Comparison of ENCODE assay signal across 8 mouse cellular contexts in genomic region chr11:87986831-87987793, GRCm38 (mm10). TPM values are rescaled to one million over a fixed set of nuclear protein-coding genes. Genes with fewer than 3 reads are reported as not detected.
DNase-seq lines count a peak whose midpoint lies in the region; ATAC-seq and TF ChIP-seq lines count a peak whose summit lies in the region.

TSS of gene Dynll2 (minus strand) at chr11:87987533.

- no peaks in the 10 kb centered on the region; the same call in 1 of the 2 replicates for H3K27me3 ChIP-seq in heart, embryonic 10.5 days (ENCODE audit: insufficient read depth, poor library complexity, severe bottlenecking)
- no peaks in the 10 kb centered on the region for H3K27me3 ChIP-seq in kidney, embryonic 14.5 days (ENCODE audit: control insufficient read depth, insufficient read depth, low read length)

- H3K4me1 ChIP-seq in heart, embryonic 10.5 days, result peaks cover 34% of the 10 kb centered on the region
- peaks cover 18% of the 10 kb centered on the region for H3K4me1 ChIP-seq in kidney, embryonic 14.5 days (ENCODE audit: control insufficient read depth, insufficient read depth, low read length)

- under 1% methylated on average over 104 of the region's 107 CpGs for WGBS in heart, embryonic 10.5 days
- WGBS in kidney, embryonic 14.5 days, result 1% methylated on average over 69 of the region's 107 CpGs

- peak within 1 kb of the TSS; percentile 100 for H3K4me3 ChIP-seq in heart, embryonic 10.5 days
- H3K4me3 ChIP-seq in kidney, embryonic 14.5 days (ENCODE audit: low read length), result peak within 1 kb of the TSS; percentile 99

- peak within 1 kb of the TSS; percentile 82 for H3K4me2 ChIP-seq in kidney, embryonic 14.5 days (replicated peaks; ENCODE audit: low read depth, low read length)

- peak; percentile 89 for DNase-seq in CD4-positive helper T cell, adult 2 months (ENCODE audit: low read depth, low spot score)
- peak; percentile 98 for DNase-seq in brain, embryonic 14.5 days (ENCODE audit: low read depth)
- peak; percentile 95 for DNase-seq in heart, embryonic 10.5 days (ENCODE audit: low spot score)
- peak; percentile 91 for DNase-seq in liver
- peak; percentile 69 to 74 for DNase-seq in spleen, postnatal 36 days (ENCODE audit: low spot score in 2 of 2)

- H3K27ac ChIP-seq in heart, embryonic 10.5 days, result peak within 1 kb of the TSS; percentile 99
- H3K27ac ChIP-seq in kidney, embryonic 14.5 days (ENCODE audit: low read depth, low read length), result peak within 1 kb of the TSS; percentile 97

- no peak for TF ChIP-seq CTCF in brain, embryonic 14.5 days (IDR thresholded peaks at IDR 0.05; ENCODE audit: borderline replicate concordance, extremely low read depth, insufficient read depth, insufficient read length)

- peak; percentile 99 for TF ChIP-seq POLR2A in brain, embryonic 14.5 days (IDR thresholded peaks at IDR 0.05; ENCODE audit: borderline replicate concordance, extremely low read depth, insufficient read depth, insufficient read length, poor library complexity, severe bottlenecking)

- peaks cover 25% of the 10 kb centered on the region for H3K36me3 ChIP-seq in heart, embryonic 10.5 days
- H3K36me3 ChIP-seq in kidney, embryonic 14.5 days (ENCODE audit: control insufficient read depth, insufficient read depth, low read length), result peaks cover 18% of the 10 kb centered on the region

- no peaks in the 10 kb centered on the region for H3K9me3 ChIP-seq in heart, embryonic 10.5 days
- H3K9me3 ChIP-seq in kidney, embryonic 14.5 days (ENCODE audit: control insufficient read depth, low read length), result no peaks in the 10 kb centered on the region

- peak within 1 kb of the TSS; percentile 98 for H3K9ac ChIP-seq in kidney, embryonic 14.5 days (ENCODE audit: low read depth, low read length)

- peak; percentile 82 for ATAC-seq in erythroblast, adult 5-6 weeks (replicated peaks; ENCODE audit: low FRiP score, poor library complexity, severe bottlenecking)
- peak; percentile 97 for ATAC-seq in kidney, embryonic 14.5 days (ENCODE audit: low FRiP score, low TSS enrichment)
- ATAC-seq in monocyte, adult 5-6 weeks (replicated peaks; ENCODE audit: insufficient number of reproducible peaks, low FRiP score, low TSS enrichment, poor library complexity, severe bottlenecking), result peak; percentile 52

RNA-seq across cellular contexts. Expression of gene Dynll2, which starts in this region (rescaled TPM):
- polyA plus RNA-seq in brain, embryonic 14.5 days (2012; rRNA removed), result 227 and 321 TPM in 2 replicates
- total RNA-seq in erythroblast, adult 5-6 weeks (2015; ENCODE audit: low replicate concordance), result 2.1 and 2.5 TPM in 2 replicates
- 3.2 and 7.8 TPM in 2 replicates for total RNA-seq in erythroblast, adult 5-6 weeks (2017; ENCODE audit: low replicate concordance)
- 21.7 and 26.1 TPM in 2 replicates for polyA plus RNA-seq in heart, embryonic 10.5 days (2016; fragmentation: Nextera tagmentation; extraction: Ambion mirVana)
- 18.7 and 23.6 TPM in 2 replicates for polyA plus RNA-seq in kidney, embryonic 14.5 days (2014; fragmentation: Nextera tagmentation; extraction: Ambion mirVana)
- total RNA-seq in monocyte, adult 5-6 weeks (2017), result 10.6 to 15.0 TPM (median 12.3 TPM) in 3 replicates

Comparison
In these comparisons a context has a peak if more than half of its experiments do, and no peak if none do; other contexts are left out.
1. Peak in every context shown above with its lines: DNase-seq, ATAC-seq, H3K4me3 ChIP-seq and H3K27ac ChIP-seq.